ENCODE assay signal across 21 mouse cellular contexts in genomic region chr7:96757067-96757466, GRCm38 (mm10).
"Had no signal": no experiment of that assay in that cellular context is flagged by ENCODE, and none has a peak within 500 bp of the region (broad histone marks: within the 10 kb centered on the region; RNA-seq: fewer than 3 reads in every experiment).

No protein-coding gene starts in this region.

- H3K4me2 ChIP-seq: lung, embryonic 15.5 days; midbrain, embryonic 12.5 days; neural tube, embryonic 13.5 days; neural tube, embryonic 15.5 days; stomach, embryonic 15.5 days had no signal

- DNase-seq: lung, adult 2 months; lung, postnatal 14 days; lung, postnatal 4 days; midbrain, embryonic 14.5 days; retina, postnatal 1 day; right cerebral cortex, adult 18-20 months; right cerebral cortex, postnatal 25 days; right cerebral cortex, postnatal 4 days; spleen, adult 18-20 months; thymus, adult 2 months; thymus, postnatal 25 days; thymus, postnatal 4 days had no signal

- ATAC-seq: lung, postnatal 0 days; midbrain, embryonic 16.5 days had no signal

- H3K4me3 ChIP-seq: lung, embryonic 15.5 days; midbrain, embryonic 10.5 days; midbrain, embryonic 12.5 days; myocyte; neural tube, embryonic 13.5 days; neural tube, embryonic 15.5 days; stomach, embryonic 15.5 days had no signal

- H3K9me3 ChIP-seq: lung, embryonic 15.5 days; midbrain, embryonic 10.5 days; midbrain, embryonic 12.5 days; neural tube, embryonic 13.5 days; neural tube, embryonic 15.5 days; stomach, embryonic 15.5 days had no signal

- H3K27ac ChIP-seq: neural tube, embryonic 15.5 days had no signal

- H3K9ac ChIP-seq: lung, embryonic 15.5 days; midbrain, embryonic 12.5 days; neural tube, embryonic 13.5 days; neural tube, embryonic 15.5 days; stomach, embryonic 15.5 days had no signal

- H3K36me3 ChIP-seq: lung, embryonic 15.5 days; stomach, embryonic 15.5 days had no signal

- H3K27me3 ChIP-seq: lung, embryonic 15.5 days; neural tube, embryonic 13.5 days; neural tube, embryonic 15.5 days; stomach, embryonic 15.5 days had no signal
